Mouse (Mus musculus) stomach, embryonic 16.5 days (tissue): ENCODE results near the gene Ccng1. TPM values are rescaled to one million over a fixed set of nuclear protein-coding genes. Genes with fewer than 3 reads are reported as not detected.

Source experiments
- ATAC-seq: fragments of 200-750 bp; cut with Nextera tagmentation; 2 replicates; pipeline ENCODE4 v1.8.0; 2017; ENCODE audit warnings: moderate number of reproducible peaks, moderate TSS enrichment; ENCODE audit not compliant: insufficient read depth, low FRiP score
- H3K27ac ChIP-seq: fragments of 300-500 bp; sonication (generic); 2 replicates; pipeline ENCODE4 v1.5.1; 2014; ENCODE audit warnings: low read length
- H3K27me3 ChIP-seq: fragments of 300-500 bp; sonication (generic); 2 replicates; pipeline ENCODE4 v1.6.1; 2014; ENCODE audit warnings: low read length, control low read depth, mixed read lengths; ENCODE audit not compliant: control insufficient read depth, insufficient read depth
- H3K36me3 ChIP-seq: fragments of 300-500 bp; sonication (generic); 2 replicates; pipeline ENCODE4 v1.6.1; 2014; ENCODE audit warnings: low read length; ENCODE audit not compliant: control insufficient read depth, insufficient read depth
- H3K4me1 ChIP-seq: fragments of 300-500 bp; sonication (generic); 2 replicates; pipeline ENCODE4 v1.6.1; 2014; ENCODE audit warnings: low read length, control low read depth, mixed read lengths; ENCODE audit not compliant: control insufficient read depth, insufficient read depth
- H3K4me2 ChIP-seq: fragments of 300-500 bp; sonication (generic); 2 replicates; pipeline ENCODE4 v1.6.1; 2014; ENCODE audit warnings: low read depth, low read length, mixed read lengths
- H3K4me3 ChIP-seq: fragments of 300-500 bp; sonication (generic); replicated peaks from 2 replicates; pipeline ENCODE4 v1.5.1; 2014; ENCODE audit warnings: mild to moderate bottlenecking, low read length
- H3K9ac ChIP-seq: fragments of 300-500 bp; sonication (generic); 2 replicates; pipeline ENCODE4 v1.6.1; 2014; ENCODE audit warnings: low read length
- H3K9me3 ChIP-seq: fragments of 300-500 bp; sonication (generic); replicated peaks from 2 replicates; pipeline ENCODE4 v1.6.1; 2016; ENCODE audit warnings: low read length, control low read depth; ENCODE audit not compliant: control insufficient read depth
- WGBS: fragments of 180-500 bp; shearing (Covaris S2); extraction: QIAGEN DNeasy Blood & Tissue Kit; methylation state at CpG from one replicate; pipeline ENCODE4 v1.1.7; 2014; 5-methylcytosine and 5-hydroxymethylcytosine counted together
- polyA plus RNA-seq: library from polyadenylated mRNA; unstranded; fragments of >200 nt; fragmentation: Nextera tagmentation; extraction: Ambion mirVana; gene quantifications from 2 replicates; pipeline ENCODE4 v1.2.1, GENCODE M21; 2015

The Ccng1 gene
- 61.8 and 75.7 TPM in 2 replicates for polyA plus RNA-seq

GRCm38 (mm10) chr11:40755109-40755627 is at the start of gene Ccng1:
Gene Ccng1 (minus strand): TSS chr11:40755311.
- under 1% methylated on average over 25 of the region's 25 CpGs for WGBS
- H3K36me3 ChIP-seq, result no peaks in the 10 kb centered on the region; the same call in 1 of the 2 replicates
- H3K4me1 ChIP-seq, result peaks cover 3% of the 10 kb centered on the region
- no peaks in the 10 kb centered on the region for H3K9me3 ChIP-seq
- H3K4me3 ChIP-seq, result peak within 1 kb of the TSS; percentile 93
- ATAC-seq, result peak; percentile 99
- peak within 1 kb of the TSS; percentile 82 for H3K27ac ChIP-seq
- peak within 1 kb of the TSS; percentile 92 for H3K9ac ChIP-seq
- peak within 1 kb of the TSS; percentile 84 for H3K4me2 ChIP-seq
- H3K27me3 ChIP-seq, result no peaks in the 10 kb centered on the region

DNA sequence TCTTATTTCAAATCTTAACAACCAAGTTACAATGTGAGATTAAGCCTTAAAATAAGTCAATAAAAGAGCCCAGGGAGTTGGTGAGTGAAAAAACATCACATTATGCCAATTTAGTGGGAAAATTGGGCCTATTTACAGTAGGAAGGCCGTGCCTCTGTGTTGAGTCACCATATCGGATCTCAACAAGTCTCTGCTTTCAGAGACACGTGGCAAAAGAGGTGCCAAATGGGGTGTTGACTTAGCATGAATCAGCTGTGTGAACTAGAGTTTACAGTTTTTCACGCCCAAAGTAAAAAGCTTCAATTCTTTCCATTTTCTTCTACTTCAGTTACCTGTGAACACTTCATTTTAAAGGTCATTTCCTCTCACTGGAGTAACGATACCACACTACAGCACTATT is 35.2 kb upstream of the Ccng1 start:
- H3K27ac ChIP-seq, result no peak overlapping the region
- H3K9me3 ChIP-seq, result no peaks in the 10 kb centered on the region
- no peak overlapping the region for H3K9ac ChIP-seq
- no peak overlapping the region for H3K4me2 ChIP-seq
- H3K36me3 ChIP-seq, result no peaks in the 10 kb centered on the region
- no peaks in the 10 kb centered on the region for H3K27me3 ChIP-seq
- ATAC-seq, result 0 out of 2 replicates have a peak, but pooled peaks have one; percentile 47
- no peak overlapping the region for H3K4me3 ChIP-seq
- H3K4me1 ChIP-seq, result no peaks in the 10 kb centered on the region
- 57% methylated on average over 5 of the region's 5 CpGs for WGBS

GRCm38 (mm10) chr11:40789701-40790100 is 34.6 kb upstream of the Ccng1 start:
- Histone ChIP-seq H3K9me3 (no peaks in the 10 kb centered on the region), H3K27me3 (no peaks in the 10 kb centered on the region), H3K4me1 (no peaks in the 10 kb centered on the region), H3K36me3 (no peaks in the 10 kb centered on the region), H3K4me2 (no peak overlapping the region), H3K4me3 (no peak overlapping the region), H3K27ac (no peak overlapping the region), H3K9ac (no peak overlapping the region)
- WGBS, result 65% methylated on average over 4 of the region's 4 CpGs
- no peak for ATAC-seq

- WGBS, result 55% methylated on average over 2 of the region's 2 CpGs
- Histone ChIP-seq H3K4me2 (no peak overlapping the region), H3K36me3 (no peaks in the 10 kb centered on the region), H3K4me3 (no peak overlapping the region), H3K4me1 (no peaks in the 10 kb centered on the region), H3K27ac (peak overlapping the region; percentile 21; the same call in 1 of the 2 replicates), H3K9ac (no peak overlapping the region), H3K9me3 (no peaks in the 10 kb centered on the region), H3K27me3 (no peaks in the 10 kb centered on the region)
- ATAC-seq, result peak; percentile 29; the same call in 1 of the 2 replicates
These were observed 31.8 kb upstream of the Ccng1 start for GRCm38 (mm10) chr11:40786900-40787299.

DNA sequence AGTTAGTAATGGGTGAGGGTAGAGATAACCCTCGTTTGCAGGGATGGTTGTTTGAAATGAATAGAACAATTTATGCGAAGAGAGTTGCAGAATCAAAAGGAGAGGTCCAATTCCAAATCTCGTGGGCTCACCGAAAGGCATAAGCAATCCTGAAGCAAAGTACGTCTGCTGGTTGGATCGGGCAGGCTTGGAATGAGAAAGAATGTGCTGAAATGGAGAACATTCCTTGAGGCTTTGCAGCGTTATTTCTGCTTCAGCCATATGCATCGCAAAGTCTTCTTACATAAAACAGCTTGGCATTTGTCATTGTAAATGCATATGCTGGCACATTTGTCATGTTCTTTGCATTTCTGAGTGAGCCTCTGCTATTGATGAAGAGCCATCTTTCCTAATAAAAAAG is 29.2 kb upstream of the Ccng1 start:
- Histone ChIP-seq H3K9ac (no peak overlapping the region), H3K4me3 (no peak overlapping the region), H3K27ac (no peak overlapping the region), H3K4me1 (no peaks in the 10 kb centered on the region), H3K36me3 (no peaks in the 10 kb centered on the region), H3K27me3 (no peaks in the 10 kb centered on the region), H3K4me2 (no peak overlapping the region), H3K9me3 (no peaks in the 10 kb centered on the region)
- no peak for ATAC-seq
- 69% methylated on average over 8 of the region's 8 CpGs for WGBS

DNA sequence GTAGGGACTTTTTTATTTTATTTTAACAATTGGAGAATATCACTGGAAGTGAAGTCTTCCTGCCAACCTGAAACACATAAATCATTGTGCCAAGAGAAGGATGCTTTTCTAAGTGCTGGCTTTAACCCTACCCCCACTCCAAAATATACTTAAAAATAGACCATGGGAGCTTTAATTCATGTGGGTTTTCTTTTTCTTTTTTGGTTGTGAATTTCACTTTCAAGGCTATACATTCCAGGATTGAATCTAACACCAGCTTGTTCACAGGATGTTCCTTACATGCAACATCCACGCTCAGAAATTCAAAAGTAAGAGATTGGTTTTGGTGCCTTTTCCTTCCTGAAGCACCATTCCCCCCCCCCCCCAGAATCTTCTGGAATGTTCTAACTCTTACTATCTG is 28.2 kb upstream of the Ccng1 start:
- Histone ChIP-seq H3K4me3 (no peak overlapping the region), H3K9me3 (no peaks in the 10 kb centered on the region), H3K4me1 (no peaks in the 10 kb centered on the region), H3K27ac (no peak overlapping the region), H3K27me3 (no peaks in the 10 kb centered on the region), H3K36me3 (no peaks in the 10 kb centered on the region), H3K9ac (no peak overlapping the region), H3K4me2 (no peak overlapping the region)
- 81% methylated on average over 1 of the region's 1 CpGs for WGBS
- ATAC-seq, result no peak

DNA sequence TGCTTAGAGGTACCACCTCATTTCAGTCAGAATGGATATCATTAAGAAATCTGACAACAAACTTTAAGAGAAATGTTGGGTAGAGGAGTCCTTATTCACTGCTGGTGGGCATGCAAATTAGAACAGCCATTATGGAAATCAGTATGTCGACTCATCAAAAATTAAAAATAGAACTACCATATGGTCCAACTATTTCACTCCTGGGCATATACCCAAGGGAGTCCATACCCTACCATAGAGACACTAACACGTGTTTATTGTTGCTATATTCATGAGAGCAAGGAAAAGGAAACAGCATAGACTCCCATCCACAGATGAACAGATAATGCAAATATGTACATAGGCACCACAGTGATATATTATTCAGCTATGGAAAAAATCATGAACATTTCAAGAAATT is 26.7 kb upstream of the Ccng1 start:
- ATAC-seq, result no peak
- Histone ChIP-seq H3K36me3 (no peaks in the 10 kb centered on the region), H3K4me1 (no peaks in the 10 kb centered on the region), H3K9ac (no peak overlapping the region), H3K9me3 (no peaks in the 10 kb centered on the region), H3K27ac (no peak overlapping the region), H3K27me3 (no peaks in the 10 kb centered on the region), H3K4me3 (no peak overlapping the region), H3K4me2 (no peak overlapping the region)
- 69% methylated on average over 2 of the region's 2 CpGs for WGBS

- H3K4me2 ChIP-seq, result peak overlapping the region; percentile 26; the same call in 1 of the 2 replicates
- H3K27me3 ChIP-seq, result no peaks in the 10 kb centered on the region
- no peak overlapping the region for H3K27ac ChIP-seq
- ATAC-seq, result no peak
- H3K4me3 ChIP-seq, result no peak overlapping the region
- H3K4me1 ChIP-seq, result no peaks in the 10 kb centered on the region
- WGBS, result 43% methylated on average over 12 of the region's 12 CpGs
- peak overlapping the region; percentile 41; the same call in 1 of the 2 replicates for H3K9ac ChIP-seq
- H3K9me3 ChIP-seq, result no peaks in the 10 kb centered on the region
- no peaks in the 10 kb centered on the region for H3K36me3 ChIP-seq
These were observed 20.5 kb upstream of the Ccng1 start for GRCm38 (mm10) chr11:40775315-40776269.

DNA sequence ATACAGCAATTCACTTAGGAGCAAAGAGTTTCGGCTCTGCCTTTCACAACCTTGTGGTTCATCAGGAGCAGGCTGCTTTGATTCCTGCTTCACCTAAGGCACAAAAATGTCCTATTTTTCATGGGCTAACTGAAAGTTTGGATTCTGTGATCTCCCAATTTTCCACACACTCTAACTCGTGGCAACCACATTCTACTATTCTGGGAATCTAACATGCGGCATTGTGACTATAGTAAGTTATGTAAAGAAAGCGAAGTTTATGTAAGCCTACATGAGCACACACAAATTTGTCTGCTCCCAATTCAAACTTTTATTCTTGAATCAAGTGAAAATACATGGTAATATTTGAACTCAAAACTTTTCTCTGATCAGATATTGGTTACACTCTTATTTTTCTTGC is 9.6 kb upstream of the Ccng1 start:
- 77% methylated on average over 4 of the region's 4 CpGs for WGBS
- Histone ChIP-seq H3K9me3 (no peaks in the 10 kb centered on the region), H3K27ac (no peak overlapping the region), H3K4me2 (no peak overlapping the region), H3K4me3 (no peak overlapping the region), H3K9ac (no peak overlapping the region), H3K4me1 (no peaks in the 10 kb centered on the region), H3K36me3 (no peaks in the 10 kb centered on the region), H3K27me3 (no peaks in the 10 kb centered on the region)
- ATAC-seq, result no peak
